Mouse (Mus musculus): ENCODE data around the gene Camta2. TPM values are rescaled to one million over a fixed set of nuclear protein-coding genes. Genes with fewer than 3 reads are reported as not detected.

The Camta2 gene
- polyA plus RNA-seq, 1 experiment from 2014 or later: 24.2 TPM

DNA sequence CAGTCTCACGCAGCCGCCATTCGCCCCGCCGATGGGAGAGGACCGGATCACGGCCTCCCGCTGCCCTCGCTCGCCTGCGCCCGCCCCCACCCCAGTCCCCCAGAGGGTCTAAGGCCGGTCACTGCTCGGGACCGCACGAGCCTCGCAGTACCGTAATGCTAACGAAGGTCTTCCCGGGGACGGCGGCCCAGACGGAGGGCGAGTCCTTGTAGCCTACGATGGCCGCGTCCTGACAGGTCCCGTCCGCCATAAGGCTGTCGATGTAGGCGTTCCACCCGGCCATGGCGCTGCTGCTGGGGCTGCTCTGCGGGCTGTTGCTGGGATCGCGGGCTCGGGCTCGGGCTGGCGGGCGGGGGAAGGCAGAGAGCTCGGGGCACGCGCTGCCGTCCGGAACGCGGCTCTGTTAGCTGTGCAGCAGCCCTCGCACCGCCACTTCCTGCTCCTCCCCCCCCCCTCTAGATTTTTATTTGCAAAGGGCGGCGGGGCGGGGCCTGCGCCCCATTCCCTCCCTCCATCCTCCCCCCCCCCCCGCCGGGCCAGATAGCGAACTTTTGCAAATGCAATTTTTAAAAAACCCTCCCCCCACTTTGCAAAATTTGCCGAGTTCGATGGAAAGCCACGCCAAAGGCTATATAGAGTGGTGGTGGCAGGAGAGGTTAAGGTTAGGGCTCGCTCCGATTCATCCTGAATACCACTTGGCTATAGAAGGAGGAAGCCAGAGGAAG, 33.5 kb downstream of the Camta2 start, which contains the start of gene Pfn1:
TSS of gene Pfn1 (minus strand) at position 447 of the 725 bp plus-strand sequence.
- peak within 1 kb of the TSS; percentile 92 for H3K4me2 ChIP-seq (replicated peaks)
- DNase-seq (ENCODE audit: low spot score) (peak; percentile 73), ATAC-seq (ENCODE audit: low FRiP score) (peak; percentile 61; the same call in 1 of the 2 replicates)
- no peaks in the 10 kb centered on the region for H3K27me3 ChIP-seq (ENCODE audit: control insufficient read depth, insufficient read depth, low read length)
- peak within 1 kb of the TSS; percentile 100 for H3K9ac ChIP-seq
- WGBS: under 1% methylated on average over 60 of the region's 61 CpGs
- no peaks in the 10 kb centered on the region for H3K9me3 ChIP-seq (ENCODE audit: control insufficient read depth, low read length)
- peaks cover 38% of the 10 kb centered on the region for H3K36me3 ChIP-seq (replicated peaks; ENCODE audit: control insufficient read depth, insufficient read depth)
- peak within 1 kb of the TSS; percentile 96 for H3K27ac ChIP-seq
- H3K4me3 ChIP-seq (replicated peaks; ENCODE audit: low read length): peak within 1 kb of the TSS; percentile 100
- H3K4me1 ChIP-seq (replicated peaks; ENCODE audit: control insufficient read depth, insufficient read depth, low read length): peaks cover 29% of the 10 kb centered on the region

DNA sequence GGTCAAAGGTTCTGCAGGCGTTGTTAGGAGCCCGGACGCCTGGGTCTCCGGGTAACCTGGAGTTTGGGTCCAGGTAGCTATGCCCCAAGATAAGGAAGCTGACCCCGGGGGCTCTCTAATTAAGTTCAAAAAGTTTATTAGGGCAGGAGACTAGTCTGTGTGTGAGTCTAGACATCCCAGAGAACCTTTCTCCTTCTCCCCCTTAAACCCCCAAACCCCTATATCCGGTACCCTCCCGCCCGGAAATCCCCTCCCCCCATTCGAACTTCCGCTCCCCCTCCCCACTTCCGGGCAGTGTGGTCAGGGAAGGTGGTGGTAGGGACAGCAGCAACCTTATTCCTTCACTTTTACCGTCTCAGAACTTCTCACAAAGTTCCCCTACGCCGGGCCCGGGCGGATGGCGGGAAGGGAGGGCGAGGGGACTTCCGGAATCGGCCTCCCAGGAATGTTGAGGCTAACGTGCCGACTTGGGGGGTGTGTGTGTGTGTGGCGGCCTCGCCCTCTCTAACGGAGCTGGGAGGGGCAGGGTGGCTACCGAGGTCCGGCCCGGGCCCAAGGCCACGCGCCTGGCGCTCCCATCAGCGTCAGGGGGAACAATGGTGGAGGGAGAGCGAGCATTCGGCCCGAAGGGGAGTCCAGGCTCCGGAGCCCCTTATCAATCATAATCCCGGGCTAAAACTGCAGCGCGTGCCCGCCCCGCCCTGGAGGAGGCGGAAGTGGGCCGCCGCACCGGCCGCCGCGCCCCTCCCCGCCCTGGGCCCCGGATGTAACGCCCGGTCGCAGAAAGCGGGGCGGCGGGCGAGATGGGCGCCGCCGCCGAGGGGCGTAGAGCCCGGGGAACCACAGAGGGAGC, 34.3 kb downstream of the Camta2 start:
- under 1% methylated on average over 59 of the region's 63 CpGs for WGBS
- Histone ChIP-seq H3K4me2 (replicated peaks) (peak overlapping the region; percentile 92), H3K4me1 (replicated peaks; ENCODE audit: control insufficient read depth, insufficient read depth, low read length) (peaks cover 31% of the 10 kb centered on the region), H3K27me3 (ENCODE audit: control insufficient read depth, insufficient read depth, low read length) (no peaks in the 10 kb centered on the region), H3K9me3 (ENCODE audit: control insufficient read depth, low read length) (no peaks in the 10 kb centered on the region), H3K27ac (peak overlapping the region; percentile 96), H3K4me3 (replicated peaks; ENCODE audit: low read length) (peak overlapping the region; percentile 100), H3K9ac (peak overlapping the region; percentile 100), H3K36me3 (replicated peaks; ENCODE audit: control insufficient read depth, insufficient read depth) (peaks cover 44% of the 10 kb centered on the region)
- peak; percentile 63 for DNase-seq (ENCODE audit: low spot score)
- ATAC-seq (ENCODE audit: low FRiP score): peak; percentile 60

DNA sequence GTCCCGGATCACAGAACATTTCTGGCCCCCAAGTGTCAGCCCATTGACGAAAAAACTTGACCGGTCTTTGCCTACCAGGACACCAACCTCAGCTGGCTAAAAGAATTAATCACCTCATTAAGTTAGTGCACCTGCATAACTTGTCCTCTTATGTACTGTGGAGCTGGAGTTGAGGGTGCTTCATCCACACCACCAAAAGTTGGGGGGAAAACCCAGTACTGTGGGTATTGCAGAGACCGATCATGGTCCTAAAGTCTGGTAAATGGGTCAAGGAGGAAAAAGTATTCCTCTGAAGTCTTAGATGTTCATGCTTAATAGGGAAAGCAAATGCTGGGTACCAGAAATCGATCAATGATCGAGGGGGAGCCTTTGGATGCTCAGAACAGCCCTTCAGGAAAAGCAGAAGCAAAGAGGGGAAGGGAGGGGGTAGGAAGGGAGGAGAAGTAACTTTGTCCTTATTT, 35.0 kb downstream of the Camta2 start:
- no peaks in the 10 kb centered on the region for H3K27me3 ChIP-seq (ENCODE audit: control insufficient read depth, insufficient read depth, low read length)
- peaks cover 37% of the 10 kb centered on the region for H3K4me1 ChIP-seq (replicated peaks; ENCODE audit: control insufficient read depth, insufficient read depth, low read length)
- peak overlapping the region; percentile 92 for H3K4me2 ChIP-seq (replicated peaks)
- H3K9me3 ChIP-seq (ENCODE audit: control insufficient read depth, low read length): no peaks in the 10 kb centered on the region
- DNase-seq (ENCODE audit: low spot score) (no peak), ATAC-seq (ENCODE audit: low FRiP score) (no peak)
- WGBS: 68% methylated on average over 6 of the region's 6 CpGs
- H3K9ac ChIP-seq: peak overlapping the region; percentile 100
- H3K36me3 ChIP-seq (replicated peaks; ENCODE audit: control insufficient read depth, insufficient read depth): peaks cover 48% of the 10 kb centered on the region
- H3K4me3 ChIP-seq (replicated peaks; ENCODE audit: low read length): peak overlapping the region; percentile 100
- peak overlapping the region; percentile 96; the same call in 1 of the 2 replicates for H3K27ac ChIP-seq

DNA sequence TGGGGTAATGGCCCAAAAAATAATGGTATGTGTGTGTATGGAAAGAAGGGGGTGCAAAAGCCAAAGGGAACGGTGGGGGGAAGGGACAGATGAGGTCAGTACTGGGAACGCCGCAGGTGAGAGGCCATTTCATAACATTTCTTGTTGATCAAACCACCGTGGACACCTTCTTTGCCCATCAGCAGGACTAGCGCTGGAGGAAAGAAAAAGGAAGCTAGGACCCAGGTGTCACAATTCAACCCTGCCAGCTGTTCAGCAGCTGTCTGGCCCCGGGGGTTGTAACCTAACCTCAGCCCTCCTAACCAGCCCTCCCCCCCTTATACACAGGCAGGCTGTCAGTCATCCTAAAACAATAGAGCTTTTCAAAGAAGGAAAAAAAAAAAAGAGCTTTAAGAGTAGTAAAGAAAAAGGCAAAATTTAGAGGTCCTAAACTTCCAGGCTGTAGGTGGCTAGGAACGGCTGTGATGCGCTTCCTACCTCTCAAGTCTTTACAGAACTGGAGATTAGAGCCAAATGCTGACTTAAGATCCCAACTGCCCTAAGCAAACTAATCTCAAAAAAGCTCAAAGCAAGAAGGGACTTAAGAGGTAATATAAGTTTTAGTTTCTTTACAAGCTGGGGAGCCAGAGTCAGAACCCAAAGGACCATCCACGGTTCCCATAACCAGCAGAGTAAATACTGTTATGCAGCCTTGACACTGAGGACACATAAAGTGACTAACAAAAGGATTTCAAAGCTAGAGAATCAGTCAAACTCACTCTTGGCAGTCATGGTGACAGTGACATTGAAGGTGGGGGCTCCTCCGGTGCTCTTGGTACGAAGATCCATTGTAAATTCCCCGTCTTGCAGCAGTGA, 35.6 kb downstream of the Camta2 start:
- Histone ChIP-seq H3K9me3 (ENCODE audit: control insufficient read depth, low read length) (no peaks in the 10 kb centered on the region), H3K27me3 (ENCODE audit: control insufficient read depth, insufficient read depth, low read length) (no peaks in the 10 kb centered on the region), H3K4me1 (replicated peaks; ENCODE audit: control insufficient read depth, insufficient read depth, low read length) (peaks cover 39% of the 10 kb centered on the region), H3K36me3 (replicated peaks; ENCODE audit: control insufficient read depth, insufficient read depth) (peaks cover 48% of the 10 kb centered on the region), H3K9ac (no peak overlapping the region; the same call in 1 of the 2 replicates), H3K4me2 (replicated peaks) (peak overlapping the region; percentile 92), H3K27ac (no peak overlapping the region), H3K4me3 (replicated peaks; ENCODE audit: low read length) (peak overlapping the region; percentile 100)
- DNase-seq (ENCODE audit: low spot score): no peak
- ATAC-seq (ENCODE audit: low FRiP score): no peak
- 74% methylated on average over 12 of the region's 12 CpGs for WGBS

DNA sequence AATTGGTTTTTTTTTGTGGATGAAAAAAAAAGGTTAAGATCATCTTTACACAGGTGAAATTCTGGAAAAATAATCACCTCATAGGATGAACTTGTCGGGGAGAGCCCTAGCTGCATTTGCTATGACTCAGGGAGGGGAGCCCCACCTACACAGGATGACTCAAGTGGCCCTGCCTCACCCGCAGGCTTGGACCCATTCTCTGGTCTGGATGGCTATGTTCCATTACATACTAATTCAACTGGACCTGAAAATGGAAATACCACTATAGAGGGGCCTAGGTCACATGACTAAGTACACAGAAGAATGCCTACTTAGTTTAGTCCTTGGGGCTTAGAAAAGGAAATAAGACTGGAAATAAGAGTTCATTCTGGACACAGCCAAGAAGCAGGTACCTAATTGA, 36.5 kb downstream of the Camta2 start:
- 84% methylated on average over 2 of the region's 2 CpGs for WGBS
- Histone ChIP-seq H3K27me3 (ENCODE audit: control insufficient read depth, insufficient read depth, low read length) (no peaks in the 10 kb centered on the region), H3K4me1 (replicated peaks; ENCODE audit: control insufficient read depth, insufficient read depth, low read length) (peaks cover 33% of the 10 kb centered on the region)

DNA sequence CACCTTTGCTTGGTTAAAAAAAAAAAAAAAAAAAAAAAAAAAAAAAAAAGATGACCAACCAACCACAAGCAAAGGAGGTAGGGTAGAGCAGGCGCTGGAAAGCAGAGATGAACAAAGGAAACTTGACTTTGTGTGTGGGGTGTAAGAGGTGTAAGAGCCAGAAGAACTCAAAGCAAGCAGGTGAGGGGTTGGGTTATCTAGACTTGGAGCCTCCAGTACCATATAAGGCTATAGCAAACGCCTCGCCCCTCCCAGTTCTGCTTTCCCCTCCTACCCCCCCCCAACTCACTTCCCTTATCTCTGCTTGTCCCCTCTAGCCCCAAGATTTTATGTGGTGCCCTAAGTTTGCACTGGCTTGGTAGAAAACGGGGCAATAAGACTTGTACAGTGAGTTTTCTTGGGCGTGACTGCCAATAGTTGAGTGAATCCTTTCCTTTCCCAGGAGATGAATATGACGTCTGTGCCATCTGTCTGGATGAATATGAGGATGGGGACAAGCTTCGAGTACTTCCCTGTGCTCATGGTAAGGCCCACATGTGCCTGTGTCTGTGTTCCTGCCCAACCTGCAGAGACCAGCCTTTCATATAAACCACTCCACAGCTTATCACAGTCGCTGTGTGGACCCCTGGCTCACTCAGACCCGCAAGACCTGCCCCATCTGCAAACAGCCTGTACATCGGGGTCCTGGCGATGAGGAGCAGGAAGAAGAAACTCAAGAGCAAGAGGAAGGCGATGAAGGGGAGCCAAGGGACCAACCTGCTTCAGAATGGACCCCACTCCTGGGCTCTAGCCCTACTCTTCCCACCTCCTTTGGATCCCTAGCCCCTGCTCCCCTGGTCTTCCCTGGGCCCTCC, 37.4 kb downstream of the Camta2 start:
- no peak for ATAC-seq (ENCODE audit: low FRiP score)
- Histone ChIP-seq H3K4me1 (replicated peaks; ENCODE audit: control insufficient read depth, insufficient read depth, low read length) (peaks cover 33% of the 10 kb centered on the region), H3K27ac (no peak overlapping the region), H3K36me3 (replicated peaks; ENCODE audit: control insufficient read depth, insufficient read depth) (peaks cover 49% of the 10 kb centered on the region), H3K9ac (no peak overlapping the region), H3K27me3 (ENCODE audit: control insufficient read depth, insufficient read depth, low read length) (no peaks in the 10 kb centered on the region), H3K4me3 (replicated peaks; ENCODE audit: low read length) (no peak overlapping the region), H3K9me3 (ENCODE audit: control insufficient read depth, low read length) (no peaks in the 10 kb centered on the region), H3K4me2 (replicated peaks) (no peak overlapping the region)
- 86% methylated on average over 12 of the region's 12 CpGs for WGBS
- DNase-seq (ENCODE audit: low spot score): no peak

More for the DNA sequence above, 36.5 kb downstream of the Camta2 start:
- ATAC-seq (ENCODE audit: low FRiP score): no peak
- DNase-seq (ENCODE audit: low spot score): no peak
- 0 out of 2 replicates have a peak overlapping the region, but pooled peaks have one; percentile 3 for H3K4me3 ChIP-seq (replicated peaks; ENCODE audit: low read length)
- no peaks in the 10 kb centered on the region for H3K9me3 ChIP-seq (ENCODE audit: control insufficient read depth, low read length)
- 0 out of 2 replicates have a peak overlapping the region, but pooled peaks have one; percentile 2 for H3K4me2 ChIP-seq (replicated peaks)
- H3K27ac ChIP-seq: no peak overlapping the region
- H3K36me3 ChIP-seq (replicated peaks; ENCODE audit: control insufficient read depth, insufficient read depth): peaks cover 48% of the 10 kb centered on the region
- no peak overlapping the region for H3K9ac ChIP-seq

DNA sequence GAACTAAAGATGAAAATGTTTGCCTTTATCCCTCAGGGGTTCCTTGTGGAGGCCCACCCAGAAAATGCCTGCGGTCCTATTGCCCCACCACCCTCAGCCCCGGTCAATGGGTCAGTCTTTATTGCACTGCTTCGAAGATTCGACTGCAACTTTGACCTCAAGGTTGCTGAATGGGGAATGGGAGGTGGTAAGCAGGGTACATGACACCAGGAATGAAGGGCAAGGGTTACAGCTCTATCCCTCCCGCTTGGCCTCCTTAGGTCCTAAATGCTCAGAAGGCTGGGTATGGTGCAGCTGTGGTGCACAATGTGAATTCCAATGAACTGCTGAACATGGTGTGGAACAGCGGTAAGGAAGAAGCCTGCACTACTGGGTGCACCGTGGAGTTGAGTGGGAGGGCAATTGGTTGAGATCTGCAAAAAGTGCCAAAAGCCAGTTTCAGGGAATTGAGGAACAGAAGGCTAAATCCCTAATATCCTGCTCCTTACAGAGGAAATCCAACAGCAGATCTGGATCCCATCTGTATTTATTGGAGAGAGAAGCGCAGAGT, 38.6 kb downstream of the Camta2 start:
- Histone ChIP-seq H3K9me3 (ENCODE audit: control insufficient read depth, low read length) (no peaks in the 10 kb centered on the region), H3K27ac (no peak overlapping the region), H3K4me1 (replicated peaks; ENCODE audit: control insufficient read depth, insufficient read depth, low read length) (peaks cover 34% of the 10 kb centered on the region), H3K9ac (no peak overlapping the region), H3K4me3 (replicated peaks; ENCODE audit: low read length) (no peak overlapping the region), H3K36me3 (replicated peaks; ENCODE audit: control insufficient read depth, insufficient read depth) (peaks cover 61% of the 10 kb centered on the region), H3K27me3 (ENCODE audit: control insufficient read depth, insufficient read depth, low read length) (no peaks in the 10 kb centered on the region), H3K4me2 (replicated peaks) (peak overlapping the region; percentile 100)
- no peak for ATAC-seq (ENCODE audit: low FRiP score)
- no peak for DNase-seq (ENCODE audit: low spot score)
- 88% methylated on average over 8 of the region's 8 CpGs for WGBS

DNA sequence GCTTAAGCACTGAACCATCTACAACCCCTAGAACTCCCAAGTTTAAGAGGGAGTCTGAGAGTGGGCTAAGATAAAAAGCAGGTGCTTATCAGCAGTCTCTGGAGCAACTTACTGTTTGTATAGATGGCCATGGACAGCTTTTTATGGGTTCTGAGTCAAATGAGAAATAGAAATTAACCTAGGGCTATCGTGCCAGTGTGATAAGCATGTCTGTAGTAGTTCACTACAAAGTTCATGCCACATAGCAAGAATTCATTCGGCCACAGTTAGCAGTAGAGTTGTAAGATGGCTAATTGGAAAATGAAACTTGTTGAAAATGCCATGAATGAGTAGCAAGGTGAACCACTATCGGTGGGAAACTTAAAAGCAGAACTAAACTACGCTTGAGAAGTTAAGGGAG, 39.4 kb downstream of the Camta2 start:
- H3K4me3 ChIP-seq (replicated peaks; ENCODE audit: low read length): peak overlapping the region; percentile 74
- no peak for DNase-seq (ENCODE audit: low spot score)
- 0 out of 2 replicates have a peak overlapping the region, but pooled peaks have one; percentile 80 for H3K9ac ChIP-seq
- H3K4me1 ChIP-seq (replicated peaks; ENCODE audit: control insufficient read depth, insufficient read depth, low read length): peaks cover 34% of the 10 kb centered on the region
- H3K9me3 ChIP-seq (ENCODE audit: control insufficient read depth, low read length): no peaks in the 10 kb centered on the region
- H3K36me3 ChIP-seq (replicated peaks; ENCODE audit: control insufficient read depth, insufficient read depth): peaks cover 69% of the 10 kb centered on the region
- no peak for ATAC-seq (ENCODE audit: low FRiP score)
- peak overlapping the region; percentile 100 for H3K4me2 ChIP-seq (replicated peaks)
- H3K27me3 ChIP-seq (ENCODE audit: control insufficient read depth, insufficient read depth, low read length): no peaks in the 10 kb centered on the region
- 90% methylated on average over 4 of the region's 4 CpGs for WGBS
- no peak overlapping the region for H3K27ac ChIP-seq

Data from hindbrain, embryonic 14.5 days (tissue).